Mouse (Mus musculus): ENCODE results near the gene Gapvd1. TPM values are rescaled to one million over a fixed set of nuclear protein-coding genes. Genes with fewer than 3 reads are reported as not detected.
A peak's percentile ranks its signal among the peaks of the same experiment; 100 is the strongest.
"Not testable (repeated sequence)": the region's sequence is repeated elsewhere in the genome, so short reads cannot be mapped to it uniquely, and the experiment has no call there.

The Gapvd1 gene
- 100 and 105 TPM in 2 replicates for polyA plus RNA-seq (2014; fragmentation: Nextera tagmentation; extraction: Ambion mirVana)

- peak; percentile 65 for DNase-seq (ENCODE audit: low spot score)
- Histone ChIP-seq H3K9ac (ENCODE audit: low read length) (peak within 1 kb of the TSS; percentile 94), H3K36me3 (ENCODE audit: control insufficient read depth, insufficient read depth, low read length) (no peaks in the 10 kb centered on the region), H3K4me3 (ENCODE audit: low read depth, low read length) (peak within 1 kb of the TSS; percentile 90), H3K27ac (ENCODE audit: low read depth, low read length) (peak within 1 kb of the TSS; percentile 94), H3K9me3 (replicated peaks; ENCODE audit: control insufficient read depth, low read length) (no peaks in the 10 kb centered on the region), H3K27me3 (replicated peaks; ENCODE audit: control insufficient read depth, insufficient read depth, low read length) (no peaks in the 10 kb centered on the region), H3K4me2 (ENCODE audit: low read length) (peak within 1 kb of the TSS; percentile 68), H3K4me1 (ENCODE audit: control insufficient read depth, insufficient read depth, low read length) (peaks cover 8% of the 10 kb centered on the region)
- 1% methylated on average over 13 of the region's 14 CpGs for WGBS
- ATAC-seq, result peak; percentile 41; the same call in 1 of the 2 replicates
Observed at GRCm38 (mm10) chr2:34754551-34755358, at the start of gene Gapvd1. TSS of gene Gapvd1 (minus strand) at chr2:34755232.

GRCm38 (mm10) chr2:34804815-34805214 lies 49.8 kb upstream of the Gapvd1 start:
- no peak overlapping the region for H3K4me3 ChIP-seq (ENCODE audit: low read depth, low read length)
- H3K9ac ChIP-seq (ENCODE audit: low read length), result no peak overlapping the region
- DNase-seq (ENCODE audit: low spot score), result no peak
- 78% methylated on average over 1 of the region's 1 CpGs for WGBS
- no peaks in the 10 kb centered on the region for H3K9me3 ChIP-seq (replicated peaks; ENCODE audit: control insufficient read depth, low read length)
- ATAC-seq, result no peak
- no peaks in the 10 kb centered on the region for H3K27me3 ChIP-seq (replicated peaks; ENCODE audit: control insufficient read depth, insufficient read depth, low read length)
- peaks cover 8% of the 10 kb centered on the region; the same call in 1 of the 2 replicates for H3K4me1 ChIP-seq (ENCODE audit: control insufficient read depth, insufficient read depth, low read length)
- H3K36me3 ChIP-seq (ENCODE audit: control insufficient read depth, insufficient read depth, low read length), result peaks cover 40% of the 10 kb centered on the region
- no peak overlapping the region for H3K4me2 ChIP-seq (ENCODE audit: low read length)
- H3K27ac ChIP-seq (ENCODE audit: low read depth, low read length), result no peak overlapping the region

- H3K4me3 ChIP-seq (ENCODE audit: low read depth, low read length), result no peak overlapping the region
- H3K4me2 ChIP-seq (ENCODE audit: low read length), result no peak overlapping the region
- DNase-seq (ENCODE audit: low spot score) (no peak), ATAC-seq (no peak)
- peaks cover 37% of the 10 kb centered on the region for H3K36me3 ChIP-seq (ENCODE audit: control insufficient read depth, insufficient read depth, low read length)
- H3K27ac ChIP-seq (ENCODE audit: low read depth, low read length), result no peak overlapping the region
- H3K4me1 ChIP-seq (ENCODE audit: control insufficient read depth, insufficient read depth, low read length), result peaks cover 8% of the 10 kb centered on the region; the same call in 1 of the 2 replicates
- WGBS, result 98% methylated on average over 2 of the region's 2 CpGs
- H3K9me3 ChIP-seq (replicated peaks; ENCODE audit: control insufficient read depth, low read length), result no peaks in the 10 kb centered on the region
- H3K27me3 ChIP-seq (replicated peaks; ENCODE audit: control insufficient read depth, insufficient read depth, low read length), result no peaks in the 10 kb centered on the region
- H3K9ac ChIP-seq (ENCODE audit: low read length), result no peak overlapping the region
Observed at GRCm38 (mm10) chr2:34804172-34804571, 49.1 kb upstream of the Gapvd1 start.

GRCm38 (mm10) chr2:34803746-34804145 lies 48.7 kb upstream of the Gapvd1 start:
- WGBS, result 71% methylated on average over 3 of the region's 3 CpGs
- peaks cover 33% of the 10 kb centered on the region for H3K36me3 ChIP-seq (ENCODE audit: control insufficient read depth, insufficient read depth, low read length)

DNA sequence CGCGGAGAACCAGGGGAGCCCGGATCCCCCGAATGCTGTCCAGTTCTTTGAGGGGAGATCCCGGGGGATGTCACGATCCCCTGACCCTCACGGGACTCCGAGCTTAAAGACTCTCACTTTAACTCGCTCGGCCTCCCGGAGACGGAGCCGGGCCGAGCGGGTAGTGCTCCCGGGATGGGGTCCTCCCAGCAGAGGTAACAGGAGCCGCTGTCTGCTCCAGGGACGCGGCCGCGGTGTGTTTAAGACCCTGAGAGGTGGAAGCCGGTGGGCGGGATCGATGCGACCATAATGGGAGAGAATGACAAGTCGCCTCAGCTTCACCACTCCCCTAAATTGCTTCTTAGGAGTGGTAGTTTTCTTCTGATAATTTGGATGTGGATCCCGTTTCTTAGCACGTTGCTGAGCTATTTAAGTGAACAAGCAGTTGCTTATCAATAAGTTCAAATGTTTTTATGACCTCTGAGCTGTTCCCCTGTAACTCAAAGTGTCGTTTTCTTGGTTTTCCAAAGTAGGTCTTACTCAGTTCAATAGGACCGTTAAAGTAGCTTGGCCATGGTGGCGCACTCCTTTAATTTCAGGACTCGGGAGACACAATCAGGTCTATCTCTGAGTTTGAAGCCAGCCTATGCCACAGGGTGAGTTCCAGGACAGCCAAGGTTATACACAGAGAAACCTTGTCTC lies 47.7 kb upstream of the Gapvd1 start:
- Histone ChIP-seq H3K4me3 (ENCODE audit: low read depth, low read length) (peak overlapping the region; percentile 65), H3K9ac (ENCODE audit: low read length) (peak overlapping the region; percentile 79), H3K36me3 (ENCODE audit: control insufficient read depth, insufficient read depth, low read length) (peaks cover 24% of the 10 kb centered on the region), H3K27ac (ENCODE audit: low read depth, low read length) (peak overlapping the region; percentile 83), H3K4me2 (ENCODE audit: low read length) (peak overlapping the region; percentile 80)
- ATAC-seq, result peak; percentile 59
- peak; percentile 16 for DNase-seq (ENCODE audit: low spot score)
- under 1% methylated on average over 26 of the region's 32 CpGs for WGBS
- H3K9me3 ChIP-seq (replicated peaks; ENCODE audit: control insufficient read depth, low read length); H3K27me3 ChIP-seq (replicated peaks; ENCODE audit: control insufficient read depth, insufficient read depth, low read length); H3K4me1 ChIP-seq (ENCODE audit: control insufficient read depth, insufficient read depth, low read length): not testable (repeated sequence)

More at GRCm38 (mm10) chr2:34803746-34804145, 48.7 kb upstream of the Gapvd1 start:
- no peak for DNase-seq (ENCODE audit: low spot score)
- H3K27me3 ChIP-seq (replicated peaks; ENCODE audit: control insufficient read depth, insufficient read depth, low read length), result no peaks in the 10 kb centered on the region
- H3K4me2 ChIP-seq (ENCODE audit: low read length), result peak overlapping the region; percentile 37
- H3K27ac ChIP-seq (ENCODE audit: low read depth, low read length), result no peak overlapping the region
- no peak for ATAC-seq
- H3K9ac ChIP-seq (ENCODE audit: low read length), result no peak overlapping the region
- H3K4me1 ChIP-seq (ENCODE audit: control insufficient read depth, insufficient read depth, low read length), result peaks cover 8% of the 10 kb centered on the region; the same call in 1 of the 2 replicates
- no peak overlapping the region for H3K4me3 ChIP-seq (ENCODE audit: low read depth, low read length)
- no peaks in the 10 kb centered on the region for H3K9me3 ChIP-seq (replicated peaks; ENCODE audit: control insufficient read depth, low read length)

DNA sequence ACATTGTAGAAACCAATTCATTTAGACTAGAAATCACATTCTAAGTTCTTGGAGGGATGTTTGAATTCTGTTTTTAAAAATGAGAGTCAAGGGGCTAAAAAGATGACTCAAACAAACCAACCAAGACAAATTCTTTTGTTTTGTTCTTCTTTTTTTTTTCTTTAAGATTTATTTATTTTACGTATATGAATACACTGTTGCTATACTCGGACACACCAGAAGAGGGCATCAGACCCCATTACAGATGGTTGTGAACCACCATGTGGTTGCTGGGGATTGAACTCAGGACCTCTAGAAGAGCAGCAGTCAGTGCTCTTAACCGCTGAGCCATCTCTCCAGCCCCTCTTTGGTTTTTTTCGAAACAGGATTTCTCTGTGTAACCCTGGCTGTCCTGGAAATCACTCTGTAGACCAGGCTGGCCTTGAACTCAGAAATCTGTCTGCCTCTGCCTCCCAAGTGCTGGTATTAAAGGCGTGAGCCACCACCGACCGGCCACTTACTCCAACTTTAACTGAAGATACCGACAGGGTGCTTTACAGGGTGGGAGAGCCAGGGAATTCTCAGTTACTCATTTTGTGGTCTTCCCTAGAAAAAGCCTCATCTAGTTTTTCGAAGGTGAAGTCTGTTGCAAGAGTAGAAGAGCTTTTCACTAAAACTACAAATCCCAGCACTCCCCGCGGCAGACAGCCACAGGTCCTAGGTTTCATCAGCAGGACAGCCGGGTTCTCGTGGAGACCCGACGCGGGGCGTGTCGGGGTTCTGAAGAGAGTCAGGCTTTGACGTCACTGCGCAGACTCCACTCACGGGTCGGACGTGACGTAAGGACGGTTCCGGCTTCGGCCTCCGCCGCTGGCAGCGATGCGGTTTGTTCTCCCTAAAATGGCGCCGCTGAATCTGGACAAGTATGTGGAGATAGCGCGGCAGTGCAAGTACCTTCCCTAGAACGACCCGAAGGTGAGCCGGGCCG lies 46.8 kb upstream of the Gapvd1 start:
- ATAC-seq, result peak; percentile 97
- 6% methylated on average over 39 of the region's 39 CpGs for WGBS
- peak overlapping the region; percentile 79 for H3K9ac ChIP-seq (ENCODE audit: low read length)

GRCm38 (mm10) chr2:34800371-34800770 lies 45.3 kb upstream of the Gapvd1 start:
- Histone ChIP-seq H3K27ac (ENCODE audit: low read depth, low read length) (no peak overlapping the region), H3K4me2 (ENCODE audit: low read length) (no peak overlapping the region), H3K9ac (ENCODE audit: low read length) (no peak overlapping the region), H3K36me3 (ENCODE audit: control insufficient read depth, insufficient read depth, low read length) (peaks cover 7% of the 10 kb centered on the region; the same call in 1 of the 2 replicates), H3K9me3 (replicated peaks; ENCODE audit: control insufficient read depth, low read length) (no peaks in the 10 kb centered on the region), H3K27me3 (replicated peaks; ENCODE audit: control insufficient read depth, insufficient read depth, low read length) (no peaks in the 10 kb centered on the region), H3K4me1 (ENCODE audit: control insufficient read depth, insufficient read depth, low read length) (peaks cover 8% of the 10 kb centered on the region; the same call in 1 of the 2 replicates), H3K4me3 (ENCODE audit: low read depth, low read length) (no peak overlapping the region)
- WGBS, result 82% methylated on average over 7 of the region's 7 CpGs
- ATAC-seq (no peak), DNase-seq (ENCODE audit: low spot score) (no peak)

More for the DNA sequence above, 46.8 kb upstream of the Gapvd1 start:
- Histone ChIP-seq H3K4me1 (ENCODE audit: control insufficient read depth, insufficient read depth, low read length) (peaks cover 8% of the 10 kb centered on the region; the same call in 1 of the 2 replicates), H3K27me3 (replicated peaks; ENCODE audit: control insufficient read depth, insufficient read depth, low read length) (no peaks in the 10 kb centered on the region), H3K4me2 (ENCODE audit: low read length) (peak overlapping the region; percentile 29; the same call in 1 of the 2 replicates), H3K9me3 (replicated peaks; ENCODE audit: control insufficient read depth, low read length) (no peaks in the 10 kb centered on the region), H3K4me3 (ENCODE audit: low read depth, low read length) (peak overlapping the region; percentile 65), H3K27ac (ENCODE audit: low read depth, low read length) (peak overlapping the region; percentile 83), H3K36me3 (ENCODE audit: control insufficient read depth, insufficient read depth, low read length) (peaks cover 19% of the 10 kb centered on the region)
- DNase-seq (ENCODE audit: low spot score), result peak; percentile 100
